Mouse (Mus musculus) stomach, postnatal 0 days (tissue): ENCODE results near the gene Myrip. TPM values are rescaled to one million over a fixed set of nuclear protein-coding genes. Genes with fewer than 3 reads are reported as not detected.
A peak's percentile ranks its signal among the peaks of the same experiment; 100 is the strongest.

Source experiments
- ATAC-seq: fragments of 200-750 bp; cut with Nextera tagmentation; 2 replicates; pipeline ENCODE4 v1.8.0; 2017; ENCODE audit not compliant: low FRiP score, low TSS enrichment
- DNase-seq: peaks from one replicate; pipeline ENCODE4 v3.0.0-alpha.2; 2016; ENCODE audit warnings: low spot score
- H3K27ac ChIP-seq: fragments of 300-500 bp; sonication (generic); replicated peaks from 2 replicates; pipeline ENCODE4 v1.5.1; 2014; ENCODE audit warnings: mild to moderate bottlenecking, control low read depth
- H3K27me3 ChIP-seq: fragments of 300-500 bp; sonication (generic); 2 replicates; pipeline ENCODE4 v1.6.1; 2014; ENCODE audit warnings: low read length; ENCODE audit not compliant: control insufficient read depth, insufficient read depth
- H3K36me3 ChIP-seq: fragments of 300-500 bp; sonication (generic); 2 replicates; pipeline ENCODE4 v1.6.1; 2014; ENCODE audit warnings: low read length, mixed read lengths; ENCODE audit not compliant: control insufficient read depth, insufficient read depth
- H3K4me1 ChIP-seq: fragments of 300-500 bp; sonication (generic); replicated peaks from 2 replicates; pipeline ENCODE4 v1.6.1; 2014; ENCODE audit warnings: antibody characterized with exemption; ENCODE audit not compliant: control insufficient read depth, insufficient read depth
- H3K4me2 ChIP-seq: fragments of 300-500 bp; sonication (generic); replicated peaks from 2 replicates; pipeline ENCODE4 v1.6.1; 2014; ENCODE audit warnings: low read depth, mild to moderate bottlenecking, control low read depth, moderate library complexity
- H3K4me3 ChIP-seq: fragments of 300-500 bp; sonication (generic); 2 replicates; pipeline ENCODE4 v1.5.1; 2014; ENCODE audit warnings: low read depth, low read length, control low read depth
- H3K9ac ChIP-seq: fragments of 300-500 bp; sonication (generic); 2 replicates; pipeline ENCODE4 v1.6.1; 2014; ENCODE audit warnings: mild to moderate bottlenecking, low read length, control low read depth, mixed read lengths
- H3K9me3 ChIP-seq: fragments of 300-500 bp; sonication (generic); 2 replicates; pipeline ENCODE4 v1.6.1; 2016; ENCODE audit warnings: low read length; ENCODE audit not compliant: control insufficient read depth
- CTCF ChIP-seq: IDR thresholded peaks from 2 replicates; pipeline ENCODE4 v1.5.1; 2016; ENCODE audit warnings: antibody characterized with exemption, low read depth, mild to moderate bottlenecking, moderate library complexity
- EP300 ChIP-seq: optimal IDR thresholded peaks from 2 replicates; pipeline ENCODE3; 2016; ENCODE audit warnings: antibody characterized with exemption
- WGBS: fragments of 180-500 bp; shearing (Covaris S2); extraction: QIAGEN DNeasy Blood & Tissue Kit; methylation state at CpG from one replicate; pipeline ENCODE4 v1.1.7; 2014; 5-methylcytosine and 5-hydroxymethylcytosine counted together
- polyA plus RNA-seq: library from polyadenylated mRNA; unstranded; fragments of >200 nt; fragmentation: Nextera tagmentation; extraction: Ambion mirVana; gene quantifications from 2 replicates; pipeline ENCODE4 v1.2.1, GENCODE M21; 2015

The Myrip gene
- polyA plus RNA-seq, 1 experiment from 2014 or later = 0.38 TPM

DNA sequence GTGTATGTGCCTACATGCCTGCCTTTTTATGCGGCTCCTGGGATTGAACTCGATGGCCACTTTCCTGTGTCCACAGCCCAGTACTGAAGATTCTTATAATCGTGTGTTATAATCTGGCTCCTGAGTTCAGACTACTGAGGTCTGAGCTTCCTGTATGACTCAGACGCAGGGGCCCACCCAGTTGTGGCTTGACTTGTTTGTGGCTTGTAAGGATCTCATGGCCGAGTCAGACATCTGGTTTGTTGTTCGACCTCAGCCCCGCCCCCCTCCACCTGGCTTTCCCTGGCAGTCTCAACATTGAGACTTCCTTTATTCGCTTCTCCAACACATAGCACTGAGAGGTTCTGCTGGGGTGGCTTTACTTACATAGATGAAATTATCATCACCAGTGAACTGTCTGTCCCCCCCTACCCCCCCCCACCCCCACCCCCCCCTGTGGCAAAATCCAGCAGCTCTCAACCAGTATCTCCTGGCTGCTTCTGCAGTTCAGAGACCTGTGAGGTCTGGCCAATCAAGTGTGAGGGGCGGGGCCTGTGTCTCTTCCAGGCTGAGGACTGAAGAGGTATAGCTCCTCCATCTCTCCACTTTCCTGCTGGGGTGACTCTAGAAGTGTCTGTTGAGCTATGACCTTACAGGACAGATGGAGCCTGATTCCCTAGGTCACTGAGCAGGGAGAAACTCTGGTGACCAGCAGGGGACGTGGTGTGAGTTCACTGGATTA lies 38.8 kb downstream of the Myrip start:
- Histone ChIP-seq H3K27me3 (no peaks in the 10 kb centered on the region), H3K4me3 (no peak overlapping the region), H3K4me1 (no peaks in the 10 kb centered on the region; the same call in 1 of the 2 replicates), H3K4me2 (no peak overlapping the region), H3K9ac (no peak overlapping the region), H3K27ac (no peak overlapping the region), H3K36me3 (no peaks in the 10 kb centered on the region), H3K9me3 (no peaks in the 10 kb centered on the region)
- ATAC-seq = peak; percentile 84
- 59% methylated on average over 10 of the region's 10 CpGs for WGBS
- DNase-seq = peak; percentile 63
- no peak for TF ChIP-seq EP300
- no peak for TF ChIP-seq CTCF

DNA sequence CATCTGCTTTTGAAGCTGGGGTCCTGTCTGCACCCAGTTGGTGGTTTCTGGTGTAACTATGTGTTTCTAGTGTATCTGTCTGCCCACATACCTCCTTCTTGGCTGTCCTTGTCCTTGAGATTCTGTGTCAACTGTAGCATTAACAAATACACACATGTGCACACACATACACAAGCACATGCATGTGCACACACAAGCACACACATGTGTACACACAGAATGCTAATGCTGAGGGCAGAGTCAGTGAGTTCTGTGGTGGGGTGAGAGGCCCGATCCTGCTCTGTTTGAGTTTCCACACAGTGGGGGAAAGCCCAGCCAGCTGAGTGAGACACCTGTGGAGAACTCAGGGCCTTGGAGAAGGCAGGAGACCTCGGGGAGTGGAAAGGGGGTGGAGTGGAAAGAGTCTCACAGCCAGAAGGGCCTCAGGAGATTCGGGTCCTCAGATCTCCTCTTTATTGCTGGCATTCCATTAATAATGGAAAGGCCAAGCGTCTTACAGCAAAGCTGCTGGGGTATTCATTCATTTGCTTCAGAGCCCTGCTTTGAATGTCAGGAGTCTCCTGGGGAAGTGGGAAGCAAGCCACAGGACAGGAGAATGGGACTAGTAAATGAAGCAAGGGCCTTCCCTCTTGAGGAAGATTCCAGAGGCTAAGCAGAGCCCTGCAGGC lies 41.9 kb downstream of the Myrip start:
- H3K4me1 ChIP-seq = no peaks in the 10 kb centered on the region; the same call in none of the 2 replicates
- no peaks in the 10 kb centered on the region; the same call in 1 of the 2 replicates for H3K27me3 ChIP-seq
- H3K36me3 ChIP-seq = no peaks in the 10 kb centered on the region
- TF ChIP-seq EP300 = no peak
- no peak for TF ChIP-seq CTCF
- no peak overlapping the region for H3K4me2 ChIP-seq
- ATAC-seq = no peak
- WGBS = 51% methylated on average over 4 of the region's 4 CpGs
- no peak overlapping the region for H3K4me3 ChIP-seq
- no peak for DNase-seq
- no peak overlapping the region for H3K27ac ChIP-seq
- no peaks in the 10 kb centered on the region for H3K9me3 ChIP-seq
- no peak overlapping the region for H3K9ac ChIP-seq

DNA sequence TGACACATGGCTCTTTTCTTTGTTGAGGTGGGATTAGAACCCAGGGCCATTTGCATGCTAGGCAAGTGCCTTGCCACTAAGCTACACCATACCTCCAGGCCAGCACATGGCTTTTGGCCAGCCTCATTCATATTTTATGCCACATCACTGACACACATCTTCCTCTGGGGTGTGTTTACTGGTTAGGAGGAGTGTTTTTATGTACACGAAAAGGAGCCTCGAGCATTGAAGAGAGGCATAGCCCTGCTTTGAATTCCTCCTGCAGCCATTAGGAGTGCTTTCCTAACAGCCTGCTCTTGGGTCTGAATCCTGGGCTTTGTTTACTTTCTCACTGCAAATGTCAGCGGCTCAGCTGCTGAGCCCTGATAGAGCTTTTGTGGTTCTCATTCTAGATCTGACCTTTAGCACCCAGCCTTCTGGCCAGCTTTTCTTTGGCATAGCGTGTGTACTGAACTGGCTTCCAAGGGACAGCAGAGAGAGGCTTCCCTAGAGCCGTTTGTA lies 44.4 kb downstream of the Myrip start:
- peak overlapping the region; percentile 63 for H3K27ac ChIP-seq
- TF ChIP-seq EP300 (no peak), CTCF (no peak)
- H3K4me2 ChIP-seq = no peak overlapping the region
- no peaks in the 10 kb centered on the region for H3K36me3 ChIP-seq
- H3K4me1 ChIP-seq = no peaks in the 10 kb centered on the region; the same call in none of the 2 replicates
- DNase-seq (peak; percentile 58), ATAC-seq (peak; percentile 68)
- WGBS = 3% methylated on average over 5 of the region's 5 CpGs
- no peaks in the 10 kb centered on the region for H3K9me3 ChIP-seq
- H3K27me3 ChIP-seq = no peaks in the 10 kb centered on the region; the same call in 1 of the 2 replicates
- H3K9ac ChIP-seq = no peak overlapping the region
- H3K4me3 ChIP-seq = no peak overlapping the region

DNA sequence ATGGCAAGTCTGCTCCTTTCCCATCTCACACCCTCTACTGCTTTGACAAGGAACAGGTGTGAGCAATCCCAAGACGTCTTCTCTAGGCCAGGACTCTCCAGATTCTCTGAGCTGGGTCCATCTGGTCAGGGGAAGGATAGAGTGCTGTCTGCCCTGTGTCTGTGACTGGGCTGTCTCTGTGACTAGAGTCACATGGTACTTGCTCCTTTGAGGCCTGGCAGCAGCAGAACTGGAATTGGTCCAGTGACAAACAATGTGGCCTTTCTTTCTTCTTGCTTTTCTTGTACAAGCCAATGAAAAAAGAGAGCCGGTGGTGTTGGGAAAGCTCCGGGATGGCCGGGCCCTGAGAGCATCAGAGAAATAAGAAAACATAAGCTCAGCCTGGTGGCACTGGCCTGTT lies 47.8 kb downstream of the Myrip start:
- DNase-seq (peak; percentile 29), ATAC-seq (peak; percentile 50)
- Histone ChIP-seq H3K9me3 (no peaks in the 10 kb centered on the region), H3K4me2 (no peak overlapping the region), H3K36me3 (no peaks in the 10 kb centered on the region), H3K27ac (0 out of 2 replicates have a peak overlapping the region, but pooled peaks have one; percentile 30), H3K9ac (no peak overlapping the region), H3K4me3 (no peak overlapping the region), H3K4me1 (no peaks in the 10 kb centered on the region; the same call in none of the 2 replicates), H3K27me3 (no peaks in the 10 kb centered on the region; the same call in 1 of the 2 replicates)
- WGBS = 39% methylated on average over 4 of the region's 4 CpGs
- TF ChIP-seq EP300 (no peak), CTCF (no peak)

DNA sequence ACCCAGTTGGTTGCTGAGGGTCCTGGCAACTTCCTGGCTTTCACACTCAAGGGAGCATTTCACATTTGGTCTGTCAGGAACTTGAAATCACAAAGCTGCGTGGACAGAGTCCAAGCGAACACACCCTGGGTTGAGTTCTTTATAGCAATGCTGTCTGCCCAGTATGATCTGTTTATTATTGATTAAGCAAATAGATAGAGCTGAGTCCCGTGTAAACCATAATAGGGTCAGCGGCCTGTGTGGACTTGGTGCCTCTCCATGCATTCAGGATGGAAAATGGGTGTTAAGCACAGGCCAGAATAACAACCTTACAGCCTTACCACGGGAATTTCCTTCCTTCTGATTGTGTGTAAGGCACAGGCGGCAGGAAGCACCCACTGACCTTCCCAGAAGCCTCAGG lies 49.0 kb downstream of the Myrip start:
- no peak for TF ChIP-seq EP300
- no peak for TF ChIP-seq CTCF
- Histone ChIP-seq H3K27me3 (no peaks in the 10 kb centered on the region; the same call in 1 of the 2 replicates), H3K4me3 (no peak overlapping the region), H3K9me3 (no peaks in the 10 kb centered on the region), H3K4me1 (no peaks in the 10 kb centered on the region; the same call in none of the 2 replicates), H3K9ac (no peak overlapping the region), H3K27ac (peak overlapping the region; percentile 14; the same call in 1 of the 2 replicates), H3K36me3 (no peaks in the 10 kb centered on the region), H3K4me2 (no peak overlapping the region)
- DNase-seq = peak; percentile 66
- peak; percentile 77 for ATAC-seq
- 27% methylated on average over 6 of the region's 6 CpGs for WGBS
